Mouse (Mus musculus) effector memory CD4-positive, alpha-beta T cell, adult 7 months (primary cell): Measurements from ENCODE around the gene Scarf2. TPM values are rescaled to one million over a fixed set of nuclear protein-coding genes. Genes with fewer than 3 reads are reported as not detected.

Source experiments
- polyA plus RNA-seq: library from polyadenylated mRNA; unstranded; fragments of 100-300 nt; shearing (Covaris generic); gene quantifications from one replicate; pipeline ENCODE4 v1.2.1, GENCODE M21; 2017

Scarf2 gene
- polyA plus RNA-seq: not detected

GRCm38 (mm10) chr16:17796971-17797811 lies at the start of gene Scarf2:
Gene Scarf2 (plus strand): TSS chr16:17797282.

GRCm38 (mm10) chr16:17759344-17759773 lies 37.7 kb upstream of the Scarf2 start, which contains the start of gene Klhl22:
Gene Klhl22 (plus strand): TSS chr16:17759618.

GRCm38 (mm10) chr16:17832821-17833220 lies 35.7 kb downstream of the Scarf2 start, which contains the start of gene B830017H08Rik:
Gene B830017H08Rik (plus strand): TSS chr16:17833121.

GRCm38 (mm10) chr16:17838051-17838450 lies 41.0 kb downstream of the Scarf2 start, which contains the start of gene Car15:
Gene Car15 (minus strand): TSS chr16:17838364.

Other genes starting within 250 kb of the Scarf2 start
- 0.94 TPM for gene Lrrc74b, start 236.0 kb upstream of the Scarf2 start, polyA plus RNA-seq
- gene P2rx6, start 235.4 kb upstream of the Scarf2 start, polyA plus RNA-seq: not detected
- 0.40 TPM for gene Slc7a4, start 214.1 kb upstream of the Scarf2 start, polyA plus RNA-seq
- 20.1 TPM for gene Smpd4, start 177.9 kb upstream of the Scarf2 start, polyA plus RNA-seq
- gene Ccdc74a, start 150.8 kb upstream of the Scarf2 start, polyA plus RNA-seq: not detected
- 134 TPM for gene Med15, start 64.4 kb upstream of the Scarf2 start, polyA plus RNA-seq
- gene Klhl22, start 37.7 kb upstream of the Scarf2 start, polyA plus RNA-seq: 9.9 TPM
- not detected for gene B830017H08Rik, start 35.8 kb downstream of the Scarf2 start, polyA plus RNA-seq
- gene Car15, start 41.1 kb downstream of the Scarf2 start, polyA plus RNA-seq: 1.9 TPM
- 0.60 TPM for gene Gm20518, start 94.4 kb downstream of the Scarf2 start, polyA plus RNA-seq
- not detected for gene Tssk1, start 96.9 kb downstream of the Scarf2 start, polyA plus RNA-seq
- 56.2 TPM for gene Dgcr2, start 101.3 kb downstream of the Scarf2 start, polyA plus RNA-seq
- gene Tssk2, start 101.4 kb downstream of the Scarf2 start, polyA plus RNA-seq: not detected
- gene Ess2, start 114.1 kb downstream of the Scarf2 start, polyA plus RNA-seq: 61.9 TPM
- not detected for gene Gsc2, start 117.8 kb downstream of the Scarf2 start, polyA plus RNA-seq
- gene Slc25a1, start 130.9 kb downstream of the Scarf2 start, polyA plus RNA-seq: 39.5 TPM
- gene Vpreb2, start 183.1 kb downstream of the Scarf2 start, polyA plus RNA-seq: not detected